Mouse (Mus musculus) liver, adult 2 months (tissue): ENCODE data around the gene Apoc3. TPM values are rescaled to one million over a fixed set of nuclear protein-coding genes. Genes with fewer than 3 reads are reported as not detected.

Experiments
- DNase-seq: peaks from one replicate; pipeline ENCODE4 v3.0.0-alpha.2; 2011; ENCODE audit warnings: low read depth, low spot score; ENCODE audit errors: extremely low read depth
- H3K27ac ChIP-seq: fragments of 200-500 bp; replicated peaks from 2 replicates; pipeline ENCODE4 v1.5.1; 2012; ENCODE audit warnings: low read depth, mild to moderate bottlenecking, control low read depth, inconsistent platforms, low read length; ENCODE audit not compliant: insufficient read depth
- H3K27me3 ChIP-seq: fragments of 200-500 bp; 2 replicates; pipeline ENCODE4 v1.6.1; 2012; ENCODE audit warnings: mild to moderate bottlenecking, moderate library complexity, low read length, inconsistent platforms; ENCODE audit not compliant: control insufficient read depth, insufficient read depth
- H3K36me3 ChIP-seq: fragments of 200-500 bp; 2 replicates; pipeline ENCODE4 v1.6.1; 2012; ENCODE audit warnings: low read length, inconsistent platforms; ENCODE audit not compliant: control insufficient read depth, insufficient read depth
- H3K4me1 ChIP-seq: fragments of 200-500 bp; 2 replicates; pipeline ENCODE4 v1.6.1; 2011; ENCODE audit warnings: low read length; ENCODE audit not compliant: control insufficient read depth, insufficient read depth
- H3K4me3 ChIP-seq: fragments of 200-500 bp; 2 replicates; pipeline ENCODE4 v1.5.1; 2011; ENCODE audit warnings: low read depth, mild to moderate bottlenecking, control low read depth, low read length, moderate library complexity; ENCODE audit not compliant: insufficient read depth
- H3K79me2 ChIP-seq: fragments of 200-500 bp; 2 replicates; pipeline ENCODE4 v1.6.1; 2012; ENCODE audit warnings: inconsistent platforms, mild to moderate bottlenecking, low read length, moderate library complexity; ENCODE audit not compliant: control insufficient read depth, insufficient read depth
- H3K9ac ChIP-seq: fragments of 200-500 bp; 2 replicates; pipeline ENCODE4 v1.6.1; 2012; ENCODE audit warnings: low read depth, mild to moderate bottlenecking, control low read depth, inconsistent platforms, low read length
- CTCF ChIP-seq: fragments of 200-500 bp; IDR thresholded peaks from 2 replicates; pipeline ENCODE4 v1.5.1; 2011; ENCODE audit warnings: low read depth, low read length, control low read depth
- POLR2A ChIP-seq: fragments of 200-500 bp; IDR thresholded peaks from 2 replicates; pipeline ENCODE4 v1.6.1; 2011; ENCODE audit warnings: low read length, control low read depth; ENCODE audit not compliant: insufficient read depth; ENCODE audit errors: extremely low read depth
- WGBS: fragments of 180-500 bp; shearing (Covaris S2); methylation state at CpG from one replicate; pipeline ENCODE4 v1.1.7; 2018; 5-methylcytosine and 5-hydroxymethylcytosine counted together
- polyA plus RNA-seq: library from polyadenylated mRNA; depleted of rRNA; stranded (reverse); fragments of >200 nt; gene quantifications from 2 replicates; pipeline ENCODE4 v1.2.3, GENCODE M21; 2012
- total RNA-seq: library from RNA; depleted of rRNA; stranded (reverse); fragments of >200 nt; gene quantifications from 2 replicates; pipeline ENCODE4 v1.2.3, GENCODE M21; 2014

Gene Apoc3
- total and polyA plus RNA-seq, 2 experiments = 2,319 to 8,710 TPM

GRCm38 (mm10) chr9:46270782-46271181, 35.3 kb upstream of the Apoc3 start:
- WGBS = 49% methylated on average over 4 of the region's 4 CpGs
- DNase-seq = peak; percentile 51
- Histone ChIP-seq H3K9ac (peak overlapping the region; percentile 79), H3K27me3 (no peaks in the 10 kb centered on the region), H3K27ac (peak overlapping the region; percentile 88), H3K4me3 (peak overlapping the region; percentile 63), H3K79me2 (peaks cover 3% of the 10 kb centered on the region; the same call in 1 of the 2 replicates), H3K4me1 (peaks cover 11% of the 10 kb centered on the region), H3K36me3 (peaks cover 22% of the 10 kb centered on the region)
- TF ChIP-seq CTCF (no peak; the same call in 1 of the 2 replicates), POLR2A (peak; percentile 79)

- H3K4me3 ChIP-seq = peak overlapping the region; percentile 63
- H3K9ac ChIP-seq = peak overlapping the region; percentile 79
- peaks cover 3% of the 10 kb centered on the region; the same call in 1 of the 2 replicates for H3K79me2 ChIP-seq
- H3K27ac ChIP-seq = peak overlapping the region; percentile 88
- H3K4me1 ChIP-seq = peaks cover 7% of the 10 kb centered on the region
- TF ChIP-seq POLR2A (0 out of 2 replicates have a peak, but pooled peaks have one; percentile 56), CTCF (peak; percentile 15; the same call in 1 of the 2 replicates)
- H3K27me3 ChIP-seq = no peaks in the 10 kb centered on the region
- WGBS = 37% methylated on average over 5 of the region's 5 CpGs
- DNase-seq = peak; percentile 55
- peaks cover 11% of the 10 kb centered on the region for H3K36me3 ChIP-seq
Measured at GRCm38 (mm10) chr9:46269125-46269524, 33.7 kb upstream of the Apoc3 start.

- 15% methylated on average over 7 of the region's 7 CpGs for WGBS
- TF ChIP-seq CTCF (no peak), POLR2A (peak; percentile 97)
- DNase-seq = peak; percentile 98
- Histone ChIP-seq H3K27ac (peak within 1 kb of the TSS; percentile 88), H3K79me2 (peaks cover 3% of the 10 kb centered on the region; the same call in 1 of the 2 replicates), H3K36me3 (peaks cover 11% of the 10 kb centered on the region), H3K4me1 (peaks cover 6% of the 10 kb centered on the region), H3K4me3 (peak within 1 kb of the TSS; percentile 63), H3K9ac (peak within 1 kb of the TSS; percentile 79), H3K27me3 (no peaks in the 10 kb centered on the region)
Measured at GRCm38 (mm10) chr9:46268343-46268873, 33.0 kb upstream of the Apoc3 start, which contains the start of gene Apoa5. Apoa5 (plus strand) TSS chr9:46268633.

- TF ChIP-seq POLR2A (no peak), CTCF (no peak)
- H3K9ac ChIP-seq = no peak overlapping the region
- H3K4me3 ChIP-seq = no peak overlapping the region
- H3K4me1 ChIP-seq = peaks cover 27% of the 10 kb centered on the region
- no peaks in the 10 kb centered on the region for H3K27me3 ChIP-seq
- 34% methylated on average over 7 of the region's 7 CpGs for WGBS
- peak overlapping the region; percentile 94 for H3K27ac ChIP-seq
- H3K36me3 ChIP-seq = no peaks in the 10 kb centered on the region
- DNase-seq = peak; percentile 98
- H3K79me2 ChIP-seq = no peaks in the 10 kb centered on the region
Measured at GRCm38 (mm10) chr9:46261131-46261530, 25.7 kb upstream of the Apoc3 start.

- WGBS = 30% methylated on average over 6 of the region's 6 CpGs
- Histone ChIP-seq H3K36me3 (no peaks in the 10 kb centered on the region), H3K27ac (peak overlapping the region; percentile 94)
Measured at GRCm38 (mm10) chr9:46259111-46259510, 23.7 kb upstream of the Apoc3 start.

GRCm38 (mm10) chr9:46257546-46257945, 22.1 kb upstream of the Apoc3 start:
- H3K4me1 ChIP-seq = peaks cover 30% of the 10 kb centered on the region
- TF ChIP-seq CTCF (no peak), POLR2A (no peak)
- H3K4me3 ChIP-seq = no peak overlapping the region
- 31% methylated on average over 3 of the region's 3 CpGs for WGBS
- H3K36me3 ChIP-seq = no peaks in the 10 kb centered on the region
- peak overlapping the region; percentile 69 for H3K9ac ChIP-seq
- DNase-seq = peak; percentile 88
- no peaks in the 10 kb centered on the region for H3K79me2 ChIP-seq
- H3K27ac ChIP-seq = peak overlapping the region; percentile 97
- H3K27me3 ChIP-seq = no peaks in the 10 kb centered on the region

More at GRCm38 (mm10) chr9:46259111-46259510, 23.7 kb upstream of the Apoc3 start:
- Histone ChIP-seq H3K9ac (peak overlapping the region; percentile 18; the same call in 1 of the 2 replicates), H3K4me3 (no peak overlapping the region), H3K27me3 (no peaks in the 10 kb centered on the region), H3K4me1 (peaks cover 30% of the 10 kb centered on the region), H3K79me2 (no peaks in the 10 kb centered on the region)
- DNase-seq = peak; percentile 99
- TF ChIP-seq POLR2A = no peak
- no peak for TF ChIP-seq CTCF
